Mouse (Mus musculus): ENCODE data around the gene Dnajc2. TPM values are rescaled to one million over a fixed set of nuclear protein-coding genes. Genes with fewer than 3 reads are reported as not detected.

The Dnajc2 gene
- 69.2 and 72.3 TPM in 2 replicates for polyA plus RNA-seq (2015; fragmentation: Nextera tagmentation; extraction: Ambion mirVana)

DNA sequence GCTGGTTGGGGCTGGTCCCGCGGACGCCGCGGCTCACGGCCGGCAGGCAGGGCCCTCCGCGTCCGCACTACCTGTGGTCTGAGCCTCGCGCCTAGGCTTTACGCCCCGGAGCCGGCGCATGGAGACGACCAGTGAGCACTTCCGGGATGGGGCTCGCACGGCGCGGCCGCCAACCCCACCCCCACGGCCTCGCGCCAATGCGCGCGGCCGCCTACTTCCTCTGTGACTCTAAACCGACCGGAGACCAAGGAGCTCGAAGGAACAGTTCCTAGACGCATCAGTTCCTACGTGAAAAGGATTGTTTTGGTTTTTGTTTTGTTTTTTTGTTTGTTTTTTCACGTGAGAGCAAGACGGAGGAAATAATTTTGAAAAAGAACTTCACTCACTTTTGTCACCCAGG is at the start of gene Dnajc2, which contains the start of gene Psmc2:
TSS of gene Dnajc2 (minus strand) at position 199 of the 400 bp plus-strand sequence.
TSS of gene Psmc2 (plus strand) at position 231 of the 400 bp plus-strand sequence.
- H3K36me3 ChIP-seq: peaks cover 30% of the 10 kb centered on the region
- H3K9me3 ChIP-seq: no peaks in the 10 kb centered on the region
- H3K4me1 ChIP-seq: peaks cover 34% of the 10 kb centered on the region
- H3K9ac ChIP-seq (replicated peaks): peak within 1 kb of the TSS; percentile 88
- ATAC-seq (replicated peaks): peak; percentile 98
- H3K27me3 ChIP-seq: no peaks in the 10 kb centered on the region
- H3K27ac ChIP-seq (replicated peaks): peak within 1 kb of the TSS; percentile 85
- H3K4me2 ChIP-seq (replicated peaks): peak within 1 kb of the TSS; percentile 95
- WGBS: under 1% methylated on average over 37 of the region's 37 CpGs
- peak within 1 kb of the TSS; percentile 85 for H3K4me3 ChIP-seq

DNA sequence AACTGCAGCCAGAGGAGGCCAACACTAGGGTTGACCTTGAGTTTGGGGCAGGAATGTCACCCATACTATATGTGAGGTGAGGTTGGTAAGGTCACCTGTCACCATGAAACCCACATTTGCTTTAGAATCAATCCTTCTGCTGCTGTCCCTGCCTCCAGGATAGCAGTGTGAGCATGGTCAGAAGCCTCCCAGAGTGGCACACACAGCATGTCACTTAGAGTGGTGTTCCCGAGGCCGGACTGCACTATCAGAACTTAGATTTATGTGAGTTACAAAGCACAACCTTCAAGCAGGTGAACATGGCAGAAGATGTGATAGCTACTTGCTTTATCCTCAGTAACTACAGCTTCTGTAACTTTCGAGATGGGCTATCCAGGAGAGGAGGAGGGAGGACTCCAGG is 46.7 kb upstream of the Dnajc2 start:
- 86% methylated on average over 3 of the region's 3 CpGs for WGBS
- no peaks in the 10 kb centered on the region for H3K36me3 ChIP-seq
- H3K4me3 ChIP-seq: no peak overlapping the region
- no peak overlapping the region for H3K4me2 ChIP-seq (replicated peaks)
- no peak for ATAC-seq (replicated peaks)
- no peaks in the 10 kb centered on the region for H3K4me1 ChIP-seq
- H3K27ac ChIP-seq (replicated peaks): no peak overlapping the region
- no peaks in the 10 kb centered on the region for H3K27me3 ChIP-seq
- H3K9me3 ChIP-seq: no peaks in the 10 kb centered on the region
- no peak overlapping the region for H3K9ac ChIP-seq (replicated peaks)

DNA sequence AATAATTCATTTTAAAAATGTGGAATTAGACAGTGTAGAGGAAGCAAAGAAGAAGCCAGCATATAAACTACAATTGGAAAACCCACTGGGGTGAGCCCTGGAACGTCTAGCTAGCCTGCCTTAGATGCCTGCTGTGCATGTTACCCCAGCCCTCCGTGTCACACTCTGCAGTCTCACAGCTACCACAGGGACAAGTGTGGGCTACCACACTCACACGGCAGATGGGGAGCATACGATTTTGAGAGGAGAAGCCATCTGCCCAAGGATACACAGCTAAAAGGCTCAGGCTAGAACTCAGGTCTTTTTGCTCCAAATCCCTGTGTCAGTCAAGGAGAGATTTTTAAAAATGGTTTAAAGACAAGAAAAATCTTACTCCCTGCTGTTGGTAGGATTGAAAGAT is 43.8 kb upstream of the Dnajc2 start:
- Histone ChIP-seq H3K4me3 (no peak overlapping the region), H3K27me3 (no peaks in the 10 kb centered on the region), H3K27ac (replicated peaks) (no peak overlapping the region), H3K4me1 (peaks cover 5% of the 10 kb centered on the region; the same call in 1 of the 2 replicates), H3K4me2 (replicated peaks) (no peak overlapping the region), H3K9ac (replicated peaks) (no peak overlapping the region), H3K36me3 (no peaks in the 10 kb centered on the region), H3K9me3 (no peaks in the 10 kb centered on the region)
- 60% methylated on average over 4 of the region's 4 CpGs for WGBS
- ATAC-seq (replicated peaks): no peak; the same call in 1 of the 2 replicates

DNA sequence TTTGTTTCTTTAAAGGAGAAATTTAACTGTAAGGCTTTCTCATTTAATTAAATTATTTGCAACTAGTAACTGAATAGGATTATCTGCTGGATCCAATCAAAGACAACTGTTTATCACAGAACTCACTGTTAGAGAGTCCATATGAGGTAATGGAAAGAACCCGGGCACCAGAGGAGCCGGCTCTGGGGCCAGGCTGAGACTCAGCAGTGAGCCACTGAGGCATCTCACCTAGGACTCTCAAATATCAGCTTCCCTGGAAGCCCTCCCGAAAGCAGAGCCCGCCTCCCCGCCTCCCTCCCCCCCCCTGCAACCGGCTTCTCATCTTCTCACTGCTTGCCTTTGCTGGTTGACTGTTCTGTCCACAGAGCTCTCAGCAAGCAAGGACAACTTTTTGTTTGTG is 42.6 kb upstream of the Dnajc2 start:
- no peak overlapping the region for H3K9ac ChIP-seq (replicated peaks)
- H3K9me3 ChIP-seq: no peaks in the 10 kb centered on the region
- no peaks in the 10 kb centered on the region for H3K27me3 ChIP-seq
- ATAC-seq (replicated peaks): no peak
- no peak overlapping the region for H3K27ac ChIP-seq (replicated peaks)
- peaks cover 5% of the 10 kb centered on the region; the same call in 1 of the 2 replicates for H3K4me1 ChIP-seq
- H3K36me3 ChIP-seq: no peaks in the 10 kb centered on the region
- 22% methylated on average over 6 of the region's 6 CpGs for WGBS
- no peak overlapping the region for H3K4me2 ChIP-seq (replicated peaks)
- no peak overlapping the region for H3K4me3 ChIP-seq

DNA sequence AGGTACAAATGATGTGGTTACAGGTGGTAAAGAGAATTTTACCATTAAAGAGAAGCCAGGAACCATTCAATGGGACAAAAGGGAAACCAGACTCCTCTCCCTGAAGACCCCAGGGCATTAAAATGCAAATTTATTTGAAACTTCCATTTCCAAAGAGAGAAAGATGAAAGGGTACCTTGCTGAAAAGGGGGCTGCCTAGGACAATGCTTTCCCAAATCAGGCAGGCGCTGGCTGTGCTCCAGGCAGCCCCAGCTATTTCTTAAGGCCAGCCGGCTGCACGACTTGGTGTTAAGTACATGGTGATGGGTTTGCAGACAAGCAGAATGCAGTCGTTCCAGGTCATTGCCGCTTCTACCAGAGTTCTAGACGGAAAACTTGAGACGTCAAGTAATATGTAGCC is 41.3 kb upstream of the Dnajc2 start:
- WGBS: 8% methylated on average over 7 of the region's 7 CpGs
- H3K4me2 ChIP-seq (replicated peaks): no peak overlapping the region

DNA sequence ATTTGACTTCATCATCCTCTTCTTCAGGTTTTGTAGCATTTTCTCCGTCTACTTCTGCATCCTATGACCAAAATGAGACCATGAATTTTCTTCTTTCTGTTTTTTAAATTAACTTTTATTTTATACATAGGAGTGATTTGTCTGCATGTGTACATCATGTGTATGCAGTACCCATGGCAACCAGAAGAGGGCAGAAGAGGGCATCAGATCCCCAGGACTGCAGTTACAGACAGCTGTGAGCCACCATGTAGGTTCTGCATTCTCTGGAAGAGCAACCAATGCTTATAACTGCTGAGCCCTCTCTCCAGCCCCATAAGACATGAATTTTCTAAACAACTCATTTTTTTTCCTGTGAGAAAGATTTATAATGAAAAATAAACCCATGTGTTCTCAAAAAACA is 28.9 kb upstream of the Dnajc2 start:
- ATAC-seq (replicated peaks): no peak
- H3K4me1 ChIP-seq: no peaks in the 10 kb centered on the region
- no peak overlapping the region for H3K9ac ChIP-seq (replicated peaks)
- H3K4me3 ChIP-seq: no peak overlapping the region
- H3K4me2 ChIP-seq (replicated peaks): no peak overlapping the region
- H3K27ac ChIP-seq (replicated peaks): no peak overlapping the region
- WGBS: 34% methylated on average over 1 of the region's 1 CpGs
- no peaks in the 10 kb centered on the region for H3K27me3 ChIP-seq
- H3K36me3 ChIP-seq: no peaks in the 10 kb centered on the region
- H3K9me3 ChIP-seq: no peaks in the 10 kb centered on the region

More for the DNA sequence above, 41.3 kb upstream of the Dnajc2 start:
- no peaks in the 10 kb centered on the region for H3K36me3 ChIP-seq
- peaks cover 5% of the 10 kb centered on the region; the same call in 1 of the 2 replicates for H3K4me1 ChIP-seq
- no peak overlapping the region for H3K27ac ChIP-seq (replicated peaks)
- ATAC-seq (replicated peaks): no peak
- no peak overlapping the region for H3K4me3 ChIP-seq
- no peaks in the 10 kb centered on the region for H3K27me3 ChIP-seq
- H3K9me3 ChIP-seq: no peaks in the 10 kb centered on the region
- no peak overlapping the region for H3K9ac ChIP-seq (replicated peaks)

DNA sequence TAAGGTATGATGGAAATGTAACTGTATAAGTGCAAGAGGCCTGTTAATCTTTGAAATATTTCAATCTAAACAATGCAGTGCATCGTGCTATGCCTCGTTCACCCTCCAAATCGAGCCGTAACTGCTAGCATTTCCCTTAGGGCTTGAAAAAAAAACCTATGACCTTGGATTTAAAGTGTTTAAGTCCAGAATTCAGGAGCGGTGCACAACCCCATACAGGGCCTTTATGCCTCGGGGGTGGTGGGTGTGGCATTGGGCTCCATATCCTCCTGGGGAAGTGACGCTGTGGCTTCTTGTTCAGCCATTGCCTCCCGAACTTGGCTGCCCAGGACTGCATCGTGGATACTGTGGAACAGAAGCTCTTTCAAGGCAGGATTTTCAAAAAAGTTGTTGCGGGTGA is 25.9 kb upstream of the Dnajc2 start:
- Histone ChIP-seq H3K27me3 (no peaks in the 10 kb centered on the region), H3K9ac (replicated peaks) (no peak overlapping the region)
- WGBS: 76% methylated on average over 10 of the region's 10 CpGs

DNA sequence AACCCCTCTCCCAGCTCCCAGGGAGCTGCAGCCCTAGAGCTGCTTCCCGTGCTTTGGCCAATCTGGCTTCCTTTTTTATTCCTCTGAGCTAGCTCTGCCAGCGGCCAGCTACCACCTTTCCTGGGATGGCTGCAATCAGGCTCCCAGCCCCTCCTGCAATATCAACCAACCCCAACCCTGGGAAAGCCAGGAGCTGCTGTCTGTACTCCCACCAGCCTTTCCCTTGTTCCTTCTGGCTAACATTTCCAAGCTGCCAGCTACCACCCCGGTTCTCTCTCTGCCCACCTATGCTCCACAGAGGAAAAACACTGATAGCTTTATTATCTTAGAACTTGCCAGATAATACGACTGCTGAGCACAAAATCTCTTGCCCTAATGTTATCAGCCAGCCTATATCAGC is 19.8 kb upstream of the Dnajc2 start:
- H3K4me1 ChIP-seq: no peaks in the 10 kb centered on the region
- ATAC-seq (replicated peaks): no peak
- no peaks in the 10 kb centered on the region for H3K27me3 ChIP-seq
- H3K9me3 ChIP-seq: no peaks in the 10 kb centered on the region
- peaks cover 36% of the 10 kb centered on the region for H3K36me3 ChIP-seq
- H3K4me2 ChIP-seq (replicated peaks): no peak overlapping the region
- 82% methylated on average over 4 of the region's 4 CpGs for WGBS
- H3K27ac ChIP-seq (replicated peaks): no peak overlapping the region
- H3K4me3 ChIP-seq: no peak overlapping the region
- H3K9ac ChIP-seq (replicated peaks): no peak overlapping the region

More for the DNA sequence above, 25.9 kb upstream of the Dnajc2 start:
- ATAC-seq (replicated peaks): no peak
- Histone ChIP-seq H3K36me3 (no peaks in the 10 kb centered on the region), H3K27ac (replicated peaks) (no peak overlapping the region), H3K4me2 (replicated peaks) (no peak overlapping the region), H3K4me3 (no peak overlapping the region), H3K4me1 (no peaks in the 10 kb centered on the region), H3K9me3 (no peaks in the 10 kb centered on the region)

DNA sequence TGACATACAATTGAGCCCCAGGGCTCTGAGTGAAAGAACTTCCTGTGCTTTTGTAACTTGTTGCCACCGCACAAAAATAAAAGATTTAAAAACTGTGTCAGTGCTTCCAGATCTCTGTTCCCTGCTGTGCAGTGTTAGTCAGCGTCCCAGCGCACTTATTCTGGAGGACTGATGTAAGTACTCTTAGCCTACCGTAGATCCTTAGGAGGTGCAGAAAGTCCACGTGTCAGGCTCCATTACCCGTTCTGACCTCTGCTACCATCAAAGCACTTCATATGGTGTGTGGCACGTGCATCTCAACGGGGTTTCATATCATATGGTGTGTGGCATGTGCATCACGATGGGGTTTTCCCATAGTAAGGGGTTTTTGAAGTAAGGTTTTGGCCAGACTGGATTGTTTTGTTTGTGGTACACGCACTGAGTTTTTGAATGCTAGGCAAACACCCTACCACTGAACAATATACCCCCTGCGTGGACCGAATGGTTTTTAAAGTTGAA is 18.7 kb upstream of the Dnajc2 start:
- WGBS: 76% methylated on average over 12 of the region's 12 CpGs
- H3K36me3 ChIP-seq: peaks cover 45% of the 10 kb centered on the region
- H3K9me3 ChIP-seq: no peaks in the 10 kb centered on the region
- no peaks in the 10 kb centered on the region for H3K4me1 ChIP-seq
- no peak overlapping the region for H3K4me3 ChIP-seq
- ATAC-seq (replicated peaks): no peak
- H3K9ac ChIP-seq (replicated peaks): no peak overlapping the region
- no peak overlapping the region for H3K4me2 ChIP-seq (replicated peaks)
- no peaks in the 10 kb centered on the region for H3K27me3 ChIP-seq
- H3K27ac ChIP-seq (replicated peaks): no peak overlapping the region

DNA sequence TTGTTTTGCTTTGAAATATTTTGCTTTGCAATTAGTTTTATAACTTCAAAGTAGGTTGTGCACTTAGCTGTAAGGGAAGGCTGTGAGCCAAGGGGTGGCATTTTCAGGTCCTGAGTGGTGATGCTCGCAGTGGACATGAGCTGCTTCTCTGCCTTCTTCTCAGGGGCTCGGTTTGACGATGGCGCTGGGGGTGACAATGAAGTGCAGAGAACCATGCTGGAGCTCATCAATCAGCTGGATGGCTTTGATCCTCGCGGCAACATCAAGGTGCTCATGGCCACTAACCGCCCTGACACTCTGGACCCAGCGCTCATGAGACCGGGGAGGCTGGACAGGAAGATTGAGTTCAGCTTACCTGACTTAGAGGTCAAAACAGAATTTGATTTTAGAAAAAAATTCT is 17.9 kb upstream of the Dnajc2 start:
- Histone ChIP-seq H3K4me2 (replicated peaks) (no peak overlapping the region), H3K27me3 (no peaks in the 10 kb centered on the region), H3K36me3 (peaks cover 51% of the 10 kb centered on the region), H3K9me3 (no peaks in the 10 kb centered on the region), H3K9ac (replicated peaks) (no peak overlapping the region), H3K27ac (replicated peaks) (no peak overlapping the region), H3K4me1 (no peaks in the 10 kb centered on the region), H3K4me3 (no peak overlapping the region)
- WGBS: 97% methylated on average over 9 of the region's 9 CpGs
- ATAC-seq (replicated peaks): no peak

DNA sequence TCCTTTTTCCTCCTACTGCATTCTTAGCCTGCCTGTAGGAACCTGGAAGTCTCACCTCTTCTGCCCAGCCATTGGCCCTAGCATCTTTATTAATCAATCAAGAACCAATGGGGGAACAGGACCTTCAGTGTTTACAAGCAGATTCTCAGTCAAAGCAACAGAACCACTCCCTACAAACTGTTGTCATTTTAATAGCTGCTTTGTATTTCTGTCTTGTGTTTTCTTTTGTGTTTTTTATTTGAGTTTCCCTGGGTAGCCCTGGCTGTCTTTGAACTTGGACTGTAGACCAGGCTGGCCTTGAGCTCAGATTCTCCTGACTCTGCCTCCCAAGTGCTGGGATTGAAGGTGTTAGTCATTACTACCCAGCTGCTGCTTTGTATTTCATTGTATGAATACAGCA is 7.1 kb upstream of the Dnajc2 start:
- H3K27ac ChIP-seq (replicated peaks): no peak overlapping the region
- peaks cover 27% of the 10 kb centered on the region for H3K4me1 ChIP-seq
- ATAC-seq (replicated peaks): no peak
- H3K9me3 ChIP-seq: no peaks in the 10 kb centered on the region
- peaks cover 18% of the 10 kb centered on the region for H3K36me3 ChIP-seq
- H3K4me2 ChIP-seq (replicated peaks): no peak overlapping the region
- no peak overlapping the region for H3K9ac ChIP-seq (replicated peaks)
- H3K27me3 ChIP-seq: no peaks in the 10 kb centered on the region
- H3K4me3 ChIP-seq: no peak overlapping the region

DNA sequence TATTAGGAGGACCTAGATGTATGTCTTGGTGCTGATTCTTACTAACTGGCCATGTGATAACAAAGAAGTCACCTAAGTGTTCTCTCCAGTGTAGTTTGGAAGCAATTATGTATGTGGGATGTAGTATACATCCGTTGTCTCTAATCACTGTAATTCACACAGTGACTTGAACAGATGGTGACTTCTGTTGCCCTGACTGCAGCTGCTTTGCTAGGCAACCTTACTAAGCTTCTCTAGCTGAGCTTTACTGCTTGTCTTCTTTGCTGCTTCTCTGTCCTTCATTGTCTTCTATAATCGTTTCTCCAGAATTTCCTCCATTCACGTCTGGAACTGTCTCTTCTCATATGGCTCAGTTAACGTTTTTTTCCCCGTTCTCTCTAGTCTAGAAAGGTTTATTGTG is 4.0 kb upstream of the Dnajc2 start:
- Histone ChIP-seq H3K9ac (replicated peaks) (no peak overlapping the region), H3K4me2 (replicated peaks) (no peak overlapping the region), H3K36me3 (no peaks in the 10 kb centered on the region; the same call in 1 of the 2 replicates), H3K27ac (replicated peaks) (no peak overlapping the region), H3K4me3 (no peak overlapping the region), H3K4me1 (peaks cover 35% of the 10 kb centered on the region), H3K27me3 (no peaks in the 10 kb centered on the region), H3K9me3 (no peaks in the 10 kb centered on the region)
- ATAC-seq (replicated peaks): no peak
- 69% methylated on average over 5 of the region's 5 CpGs for WGBS

Data from forebrain, embryonic 15.5 days (tissue).